Mouse (Mus musculus): ENCODE results near the gene Pom121l2. TPM values are rescaled to one million over a fixed set of nuclear protein-coding genes. Genes with fewer than 3 reads are reported as not detected.

Pom121l2 gene
- polyA plus RNA-seq (2015; fragmentation: Nextera tagmentation; extraction: Ambion mirVana), result not detected in 2 replicates

DNA sequence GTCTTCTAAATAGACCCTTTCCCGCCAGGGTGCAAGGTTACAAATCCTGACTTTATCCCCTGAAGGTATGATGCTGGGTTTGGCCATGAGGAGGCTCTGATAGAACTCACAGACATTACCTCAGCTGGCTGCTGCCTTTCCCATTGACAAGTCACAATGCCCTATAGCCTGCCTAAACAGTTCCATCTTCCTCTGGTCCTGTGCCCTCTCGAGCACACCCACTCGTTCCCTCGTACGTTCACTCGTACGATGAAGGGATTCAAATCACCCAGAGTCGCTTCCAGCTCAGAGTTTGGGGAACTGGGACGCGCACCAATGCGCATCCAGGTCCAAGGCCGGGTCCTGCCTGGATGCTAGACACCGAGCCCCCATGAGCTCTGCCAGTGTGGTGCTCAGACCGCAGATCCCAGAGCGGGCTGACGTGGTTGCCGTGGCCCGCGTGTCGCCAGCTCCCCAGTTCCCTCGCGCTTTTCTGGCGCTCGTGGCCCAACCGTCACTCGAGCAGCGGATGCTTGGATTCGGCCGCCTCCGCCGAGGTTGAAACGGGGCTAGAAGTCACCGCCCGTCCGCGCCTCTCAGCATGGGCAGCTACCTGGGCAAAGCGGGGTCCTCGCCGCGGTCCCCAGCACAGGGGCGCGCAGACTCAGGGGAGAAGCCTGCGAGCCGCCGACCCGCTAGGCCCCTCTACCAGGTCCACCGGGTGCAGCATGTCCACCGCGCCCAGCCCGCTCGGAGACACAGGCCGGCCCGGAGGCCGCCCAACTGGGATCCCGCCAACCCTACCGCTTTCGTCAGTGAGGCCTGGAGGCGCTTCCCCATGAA is at the start of gene Pom121l2:
TSS of gene Pom121l2 (plus strand) at position 214 of the 822 bp plus-strand sequence.
- Histone ChIP-seq H3K36me3 (ENCODE audit: control insufficient read depth, insufficient read depth) (no peaks in the 10 kb centered on the region), H3K27ac (ENCODE audit: low read length) (no peak within 1 kb of the TSS), H3K9me3 (replicated peaks; ENCODE audit: control insufficient read depth, low read length) (no peaks in the 10 kb centered on the region), H3K9ac (ENCODE audit: low read length) (peak within 1 kb of the TSS; percentile 80), H3K4me3 (ENCODE audit: low read length) (peak within 1 kb of the TSS; percentile 69), H3K4me1 (ENCODE audit: control insufficient read depth, insufficient read depth, low read length) (peaks cover 6% of the 10 kb centered on the region; the same call in 1 of the 2 replicates), H3K27me3 (ENCODE audit: control insufficient read depth, insufficient read depth, low read length) (peaks cover 43% of the 10 kb centered on the region), H3K4me2 (ENCODE audit: low read depth, low read length) (peak within 1 kb of the TSS; percentile 98)
- ATAC-seq (replicated peaks; ENCODE audit: extremely low read depth, insufficient read depth, low FRiP score), result peak; percentile 55
- 1% methylated on average over 58 of the region's 58 CpGs for WGBS

DNA sequence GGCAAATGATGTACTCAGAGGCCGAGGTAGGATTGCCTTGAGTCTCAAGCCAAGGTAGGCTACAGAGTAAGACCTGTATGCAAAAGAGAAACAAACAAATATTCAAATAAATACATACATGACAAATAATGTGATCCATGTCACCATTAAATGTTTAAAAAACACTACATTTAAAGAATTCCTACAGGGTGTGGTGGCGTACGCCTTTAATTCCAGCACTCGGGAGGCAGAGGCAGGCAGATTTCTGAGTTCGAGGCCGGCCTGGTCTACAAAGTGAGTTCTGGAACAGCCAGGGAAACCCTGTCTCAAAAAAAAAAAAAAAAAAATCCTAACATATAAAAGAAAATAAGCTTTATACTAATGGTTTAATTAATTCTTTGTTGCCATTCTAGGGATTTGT is 49.3 kb upstream of the Pom121l2 start:
- H3K27ac ChIP-seq (ENCODE audit: low read length), result no peak overlapping the region
- no peak overlapping the region for H3K4me2 ChIP-seq (ENCODE audit: low read depth, low read length)
- no peaks in the 10 kb centered on the region for H3K36me3 ChIP-seq (ENCODE audit: control insufficient read depth, insufficient read depth)
- H3K27me3 ChIP-seq (ENCODE audit: control insufficient read depth, insufficient read depth, low read length), result no peaks in the 10 kb centered on the region
- H3K4me3 ChIP-seq (ENCODE audit: low read length), result no peak overlapping the region
- ATAC-seq (replicated peaks; ENCODE audit: extremely low read depth, insufficient read depth, low FRiP score), result no peak
- 0 out of 2 replicates have a peak, but pooled peaks cover 2% of the 10 kb centered on the region for H3K4me1 ChIP-seq (ENCODE audit: control insufficient read depth, insufficient read depth, low read length)
- H3K9ac ChIP-seq (ENCODE audit: low read length), result no peak overlapping the region
- no peaks in the 10 kb centered on the region for H3K9me3 ChIP-seq (replicated peaks; ENCODE audit: control insufficient read depth, low read length)
- WGBS, result 65% methylated on average over 6 of the region's 6 CpGs

DNA sequence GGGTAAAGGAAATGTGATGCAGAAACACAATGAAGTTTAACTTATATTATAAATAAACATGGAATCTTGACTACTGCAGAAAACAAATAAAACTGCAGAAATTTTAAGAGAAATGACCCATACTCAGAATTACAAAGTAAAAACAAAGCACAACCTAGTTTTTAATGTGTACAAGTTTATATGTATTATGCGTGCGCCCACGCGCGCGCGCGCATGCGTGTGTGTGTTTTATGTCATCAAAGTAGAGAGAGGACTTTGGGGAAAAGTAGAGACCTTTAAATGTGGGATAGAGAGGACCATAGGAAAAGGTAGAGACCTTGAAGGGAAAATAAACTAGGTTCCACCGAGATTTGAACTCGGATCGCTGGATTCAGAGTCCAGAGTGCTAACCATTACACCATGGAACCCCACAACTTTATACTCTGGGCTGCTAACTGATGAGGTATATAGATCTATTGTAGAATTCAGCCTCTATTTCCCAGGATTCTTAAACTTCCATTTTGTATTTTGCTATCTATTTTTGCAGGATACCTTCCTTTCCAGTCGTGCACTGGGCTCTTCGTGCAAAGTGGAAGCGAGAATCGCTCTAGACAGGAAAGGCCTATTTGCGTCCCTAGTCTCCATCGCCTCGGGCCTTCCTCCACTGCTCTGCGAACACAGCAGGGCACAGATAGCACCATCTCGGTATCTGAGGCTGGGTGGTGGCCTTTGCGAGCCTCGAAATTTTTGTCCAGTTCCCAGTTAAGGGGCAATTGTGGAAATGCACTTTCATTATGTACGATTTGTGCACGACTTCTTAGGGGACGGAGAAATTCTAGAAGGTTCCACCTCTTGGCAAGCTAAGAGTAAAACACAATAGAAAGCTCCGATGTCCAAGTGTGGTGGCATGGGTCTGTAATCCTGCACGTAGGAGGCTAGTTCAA is 47.1 kb upstream of the Pom121l2 start:
- Histone ChIP-seq H3K9ac (ENCODE audit: low read length) (no peak overlapping the region), H3K27ac (ENCODE audit: low read length) (no peak overlapping the region), H3K36me3 (ENCODE audit: control insufficient read depth, insufficient read depth) (no peaks in the 10 kb centered on the region), H3K4me2 (ENCODE audit: low read depth, low read length) (peak overlapping the region; percentile 45), H3K4me1 (ENCODE audit: control insufficient read depth, insufficient read depth, low read length) (peaks cover 5% of the 10 kb centered on the region; the same call in 1 of the 2 replicates), H3K9me3 (replicated peaks; ENCODE audit: control insufficient read depth, low read length) (no peaks in the 10 kb centered on the region), H3K4me3 (ENCODE audit: low read length) (peak overlapping the region; percentile 11), H3K27me3 (ENCODE audit: control insufficient read depth, insufficient read depth, low read length) (no peaks in the 10 kb centered on the region)
- WGBS, result 16% methylated on average over 28 of the region's 28 CpGs
- ATAC-seq (replicated peaks; ENCODE audit: extremely low read depth, insufficient read depth, low FRiP score), result no peak

DNA sequence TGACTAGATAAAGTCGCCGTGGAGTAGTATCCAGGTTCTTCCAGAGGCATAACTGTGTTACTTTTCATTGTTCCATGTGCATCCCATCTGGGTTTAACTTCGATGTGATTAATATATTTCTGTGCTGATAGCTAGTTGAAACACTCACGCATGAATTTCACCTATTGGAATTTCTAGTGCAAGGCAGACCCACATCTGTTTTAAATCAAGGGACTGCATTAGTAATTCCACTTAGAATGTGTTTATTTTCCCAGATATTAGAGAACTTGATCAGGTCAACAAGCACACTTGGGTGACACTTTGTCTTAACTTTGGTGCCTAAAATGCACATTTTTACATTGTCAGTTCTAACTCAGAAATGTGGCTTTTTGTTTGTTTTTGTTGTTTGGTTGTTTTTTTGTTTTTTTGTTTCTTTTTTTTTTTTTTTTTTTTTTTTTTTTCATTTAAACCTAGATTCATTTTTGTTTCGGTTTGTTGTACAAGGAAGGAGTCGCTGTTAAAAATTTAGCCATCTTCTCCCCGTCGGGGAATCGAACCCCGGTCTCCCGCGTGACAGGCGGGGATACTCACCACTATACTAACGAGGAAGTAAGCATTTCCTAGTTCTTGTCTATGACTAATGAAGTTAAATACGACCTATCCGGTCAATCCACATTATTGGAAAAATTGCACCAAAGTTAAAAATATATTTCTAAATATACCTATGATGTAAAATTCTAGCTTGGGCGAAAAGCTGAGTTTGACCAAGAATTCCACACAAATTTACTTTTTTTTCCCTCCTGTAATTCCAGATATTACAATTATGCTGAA is 45.8 kb upstream of the Pom121l2 start:
- Histone ChIP-seq H3K27me3 (ENCODE audit: control insufficient read depth, insufficient read depth, low read length) (no peaks in the 10 kb centered on the region), H3K4me3 (ENCODE audit: low read length) (no peak overlapping the region; the same call in 1 of the 2 replicates), H3K9ac (ENCODE audit: low read length) (no peak overlapping the region), H3K4me1 (ENCODE audit: control insufficient read depth, insufficient read depth, low read length) (peaks cover 5% of the 10 kb centered on the region; the same call in 1 of the 2 replicates), H3K4me2 (ENCODE audit: low read depth, low read length) (no peak overlapping the region), H3K9me3 (replicated peaks; ENCODE audit: control insufficient read depth, low read length) (no peaks in the 10 kb centered on the region), H3K36me3 (ENCODE audit: control insufficient read depth, insufficient read depth) (no peaks in the 10 kb centered on the region), H3K27ac (ENCODE audit: low read length) (no peak overlapping the region)
- ATAC-seq (replicated peaks; ENCODE audit: extremely low read depth, insufficient read depth, low FRiP score), result no peak
- 18% methylated on average over 17 of the region's 17 CpGs for WGBS

DNA sequence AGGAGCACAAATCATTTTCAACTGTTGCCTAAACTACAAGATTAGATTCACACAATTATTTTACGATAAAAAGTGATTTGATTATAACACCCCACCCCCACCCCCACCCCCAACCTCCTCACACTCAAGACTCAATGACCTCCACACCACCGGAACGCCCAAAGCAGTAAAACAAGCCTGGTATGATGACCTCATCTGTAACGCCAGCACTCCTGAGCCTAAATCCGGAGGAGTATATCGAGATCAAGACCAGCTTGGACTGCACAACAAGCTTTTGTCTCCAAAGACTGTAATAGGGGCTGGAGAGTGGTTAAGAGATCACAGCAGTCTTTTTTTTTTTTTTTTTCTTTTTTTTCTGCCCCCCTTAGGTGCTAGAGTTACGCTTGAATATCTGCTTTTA is 45.2 kb upstream of the Pom121l2 start:
- H3K4me2 ChIP-seq (ENCODE audit: low read depth, low read length), result peak overlapping the region; percentile 53
- H3K36me3 ChIP-seq (ENCODE audit: control insufficient read depth, insufficient read depth), result no peaks in the 10 kb centered on the region
- 5% methylated on average over 7 of the region's 7 CpGs for WGBS
- no peak overlapping the region for H3K27ac ChIP-seq (ENCODE audit: low read length)
- H3K9me3 ChIP-seq (replicated peaks; ENCODE audit: control insufficient read depth, low read length), result no peaks in the 10 kb centered on the region
- H3K4me3 ChIP-seq (ENCODE audit: low read length), result peak overlapping the region; percentile 29
- H3K9ac ChIP-seq (ENCODE audit: low read length), result no peak overlapping the region; the same call in 1 of the 2 replicates
- no peaks in the 10 kb centered on the region for H3K27me3 ChIP-seq (ENCODE audit: control insufficient read depth, insufficient read depth, low read length)
- H3K4me1 ChIP-seq (ENCODE audit: control insufficient read depth, insufficient read depth, low read length), result peaks cover 5% of the 10 kb centered on the region; the same call in 1 of the 2 replicates
- ATAC-seq (replicated peaks; ENCODE audit: extremely low read depth, insufficient read depth, low FRiP score), result no peak

DNA sequence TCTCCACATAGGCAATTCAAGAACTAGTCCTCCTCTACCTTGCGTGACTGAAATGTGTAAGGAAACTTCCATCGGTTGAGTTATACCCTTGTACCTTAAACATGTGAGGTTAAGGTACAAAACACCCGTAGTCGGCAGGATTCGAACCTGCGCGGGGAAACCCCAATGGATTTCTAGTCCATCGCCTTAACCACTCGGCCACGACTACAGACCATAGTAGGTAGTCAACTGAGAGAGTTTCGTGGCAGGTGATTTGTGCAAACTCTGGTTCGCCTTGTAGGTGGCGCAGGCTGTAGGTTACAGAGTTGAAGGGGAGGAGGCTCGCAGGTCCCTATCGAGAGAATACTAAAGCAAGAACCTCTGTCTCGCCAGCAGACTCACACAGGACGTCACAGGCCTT is 44.0 kb upstream of the Pom121l2 start:
- ATAC-seq (replicated peaks; ENCODE audit: extremely low read depth, insufficient read depth, low FRiP score), result peak; percentile 49
- Histone ChIP-seq H3K4me2 (ENCODE audit: low read depth, low read length) (peak overlapping the region; percentile 53), H3K36me3 (ENCODE audit: control insufficient read depth, insufficient read depth) (no peaks in the 10 kb centered on the region), H3K27ac (ENCODE audit: low read length) (no peak overlapping the region), H3K9me3 (replicated peaks; ENCODE audit: control insufficient read depth, low read length) (no peaks in the 10 kb centered on the region), H3K9ac (ENCODE audit: low read length) (peak overlapping the region; percentile 54; the same call in 1 of the 2 replicates), H3K4me1 (ENCODE audit: control insufficient read depth, insufficient read depth, low read length) (peaks cover 5% of the 10 kb centered on the region; the same call in 1 of the 2 replicates), H3K27me3 (ENCODE audit: control insufficient read depth, insufficient read depth, low read length) (no peaks in the 10 kb centered on the region), H3K4me3 (ENCODE audit: low read length) (peak overlapping the region; percentile 29)
- 6% methylated on average over 17 of the region's 17 CpGs for WGBS

DNA sequence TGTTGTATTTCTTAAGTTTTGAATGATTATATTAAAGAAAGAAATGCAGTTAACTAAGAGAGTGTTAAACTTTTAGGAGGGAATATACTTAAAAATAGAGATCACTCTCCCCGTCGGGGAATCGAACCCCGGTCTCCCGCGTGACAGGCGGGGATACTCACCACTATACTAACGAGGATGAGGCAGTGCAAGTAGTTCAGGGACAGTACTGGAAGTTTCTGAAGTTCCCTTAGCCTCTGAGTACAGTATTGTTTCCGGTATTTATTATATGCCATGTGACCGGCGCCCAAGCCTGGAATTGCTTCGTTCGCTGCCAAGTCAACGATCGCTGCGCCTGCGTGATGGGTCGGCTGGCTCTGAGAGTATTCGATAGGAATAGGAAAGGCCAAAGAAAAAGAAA is 40.8 kb upstream of the Pom121l2 start:
- ATAC-seq (replicated peaks; ENCODE audit: extremely low read depth, insufficient read depth, low FRiP score), result peak; percentile 85
- H3K27ac ChIP-seq (ENCODE audit: low read length), result peak overlapping the region; percentile 33
- H3K4me2 ChIP-seq (ENCODE audit: low read depth, low read length), result peak overlapping the region; percentile 76
- H3K9me3 ChIP-seq (replicated peaks; ENCODE audit: control insufficient read depth, low read length), result no peaks in the 10 kb centered on the region
- peak overlapping the region; percentile 72 for H3K9ac ChIP-seq (ENCODE audit: low read length)
- peaks cover 8% of the 10 kb centered on the region; the same call in 1 of the 2 replicates for H3K4me1 ChIP-seq (ENCODE audit: control insufficient read depth, insufficient read depth, low read length)
- 0% methylated on average over 19 of the region's 19 CpGs for WGBS
- no peaks in the 10 kb centered on the region for H3K36me3 ChIP-seq (ENCODE audit: control insufficient read depth, insufficient read depth)
- peak overlapping the region; percentile 66 for H3K4me3 ChIP-seq (ENCODE audit: low read length)
- no peaks in the 10 kb centered on the region for H3K27me3 ChIP-seq (ENCODE audit: control insufficient read depth, insufficient read depth, low read length)

DNA sequence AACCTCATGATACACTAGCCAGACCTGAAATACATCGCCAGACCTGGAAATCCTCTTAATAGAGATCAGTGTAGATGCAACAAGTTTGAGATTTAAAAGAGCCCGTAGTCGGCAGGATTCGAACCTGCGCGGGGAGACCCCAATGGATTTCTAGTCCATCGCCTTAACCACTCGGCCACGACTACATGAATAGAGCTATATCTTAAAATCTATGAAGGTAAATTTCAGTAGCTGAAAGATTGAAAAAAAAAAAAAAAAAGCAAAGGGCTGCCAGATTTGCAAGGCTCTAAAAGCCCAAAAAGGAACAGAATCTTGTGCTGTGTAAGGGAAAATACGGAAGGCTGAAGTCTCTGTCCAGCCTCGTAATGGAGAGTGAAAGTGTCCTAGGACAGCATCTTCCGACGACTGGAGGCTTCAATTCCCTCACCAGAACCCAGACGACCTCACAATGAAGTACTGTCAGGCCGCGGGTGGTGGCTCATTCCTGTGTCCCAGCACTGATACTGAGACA is 40.1 kb upstream of the Pom121l2 start:
- peaks cover 8% of the 10 kb centered on the region; the same call in 1 of the 2 replicates for H3K4me1 ChIP-seq (ENCODE audit: control insufficient read depth, insufficient read depth, low read length)
- H3K9ac ChIP-seq (ENCODE audit: low read length), result peak overlapping the region; percentile 72
- peak overlapping the region; percentile 35 for H3K27ac ChIP-seq (ENCODE audit: low read length)
- no peaks in the 10 kb centered on the region for H3K36me3 ChIP-seq (ENCODE audit: control insufficient read depth, insufficient read depth)
- H3K4me2 ChIP-seq (ENCODE audit: low read depth, low read length), result peak overlapping the region; percentile 76
- H3K9me3 ChIP-seq (replicated peaks; ENCODE audit: control insufficient read depth, low read length), result no peaks in the 10 kb centered on the region
- no peak; the same call in 1 of the 2 replicates for ATAC-seq (replicated peaks; ENCODE audit: extremely low read depth, insufficient read depth, low FRiP score)
- peak overlapping the region; percentile 66 for H3K4me3 ChIP-seq (ENCODE audit: low read length)
- no peaks in the 10 kb centered on the region for H3K27me3 ChIP-seq (ENCODE audit: control insufficient read depth, insufficient read depth, low read length)
- WGBS, result under 1% methylated on average over 16 of the region's 16 CpGs
